Mouse (Mus musculus) left cerebral cortex, adult 18-20 months (tissue): ENCODE measurements around the gene Il1rapl1. TPM values are rescaled to one million over a fixed set of nuclear protein-coding genes. Genes with fewer than 3 reads are reported as not detected.

Source experiments
- DNase-seq, 2 experiments: peaks; one replicate each; pipeline ENCODE4 v3.0.0; 2021 to 2022; ENCODE audit warnings: low spot score in 2 of 2, mixed read lengths in 1 of 2
- long read RNA-seq, 2 experiments: library from polyadenylated mRNA; stranded (forward); transcript quantifications; one replicate each; pipeline ENCODE4 v2.0.0; 2021
- total RNA-seq, 2 experiments: library from RNA; stranded (reverse); gene quantifications; 2 replicates each; pipeline ENCODE4 v1.2.3; 2021

Il1rapl1 gene
- 10 to 100 TPM; 30.9 to 32.6 TPM for total RNA-seq
- long read RNA-seq, experiment 1, partial matches to known transcripts = 0 of 5 reads
- long read RNA-seq, experiment 1, other reads (novel, unspliced or antisense) = 5 of 5 reads
- long read RNA-seq, experiment 2, partial matches to known transcripts = 0 of 1 reads
- long read RNA-seq, experiment 2, other reads (novel, unspliced or antisense) = 1 of 1 reads

DNA sequence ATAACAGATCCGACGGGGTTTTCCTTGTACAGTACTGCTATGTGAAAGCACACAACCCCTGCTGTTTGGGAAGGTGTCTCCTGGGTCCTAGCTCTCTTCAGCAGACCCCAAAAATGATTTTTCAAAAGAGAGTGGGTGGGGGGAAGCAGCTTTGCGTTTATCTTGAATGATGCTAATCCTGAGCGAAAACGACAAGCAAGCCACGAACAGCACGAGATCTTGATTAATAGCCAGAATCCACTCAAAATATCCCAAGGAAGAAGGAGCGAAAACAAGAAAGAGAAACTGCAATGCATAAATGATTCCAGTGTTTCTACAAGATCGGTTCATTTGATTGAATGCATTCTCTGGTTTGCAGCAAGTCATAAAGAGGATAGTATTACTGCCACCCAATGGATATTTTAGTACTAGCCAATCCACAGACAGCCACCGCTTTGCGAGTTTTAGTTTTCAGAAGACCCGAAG is at the start of gene Il1rapl1:
Il1rapl1 (minus strand) TSS at position 37 of the 465 bp plus-strand sequence.
- DNase-seq = peak in 1 of 2 experiments; percentile 27

DNA sequence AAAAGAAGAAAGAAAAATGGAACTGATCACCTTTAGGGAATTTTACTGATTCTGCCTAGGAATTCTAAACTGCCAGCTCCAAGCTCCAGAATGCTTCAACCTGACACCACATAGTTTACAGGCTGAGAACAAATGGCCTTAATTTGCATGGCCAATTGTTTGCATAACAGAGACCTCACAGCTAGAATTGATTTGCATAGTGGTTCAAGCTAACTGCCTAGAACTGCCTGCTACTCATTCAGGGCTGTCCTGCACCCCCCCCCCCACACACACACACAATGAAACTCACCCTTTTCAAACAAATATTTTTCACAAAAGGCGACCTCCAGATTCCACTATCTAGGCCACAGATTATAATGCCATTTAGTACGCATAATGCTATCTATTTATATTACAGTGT is 42.6 kb upstream of the Il1rapl1 start:
- DNase-seq = no peak

DNA sequence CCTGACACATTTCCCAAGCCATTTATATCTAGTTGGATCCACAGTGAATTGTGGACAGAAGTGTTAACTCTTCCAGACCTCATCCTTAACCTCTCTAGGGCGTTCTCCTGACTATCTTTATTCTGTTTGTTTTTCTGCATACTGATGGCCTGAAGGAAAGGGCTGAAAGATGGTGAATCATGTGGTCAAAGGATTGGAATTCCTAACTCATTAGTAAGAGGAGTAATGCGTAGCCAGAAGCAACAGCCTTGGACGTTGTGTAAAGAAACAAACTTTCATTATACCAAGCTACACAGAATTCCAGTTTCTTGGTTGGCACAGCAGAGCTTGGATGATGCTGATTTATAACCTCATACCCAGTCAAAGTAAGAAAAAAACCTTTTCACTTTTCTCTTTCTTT is 10.2 kb upstream of the Il1rapl1 start:
- no peak for DNase-seq

DNA sequence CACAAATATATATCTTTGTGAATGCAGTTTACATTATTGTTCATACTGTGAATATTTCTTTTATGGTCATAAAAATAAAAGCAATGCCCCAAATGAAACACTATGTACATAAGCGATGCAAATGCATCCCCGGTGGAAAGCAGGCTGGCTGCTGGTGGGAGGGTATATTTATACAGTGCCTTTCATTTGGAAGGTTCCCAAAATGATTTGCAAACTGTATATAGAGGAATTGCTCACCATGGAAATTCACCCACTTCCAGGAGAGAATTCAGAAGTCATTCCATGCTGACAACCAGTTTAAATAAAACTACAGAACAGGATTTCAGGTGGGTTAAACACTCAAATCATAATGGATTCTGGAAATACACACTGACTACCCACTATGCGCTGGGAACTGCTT is 4.6 kb upstream of the Il1rapl1 start:
- no peak for DNase-seq

GRCm38 (mm10) chrX:88117858-88118257 is 2.4 kb upstream of the Il1rapl1 start:
- DNase-seq = no peak

DNA sequence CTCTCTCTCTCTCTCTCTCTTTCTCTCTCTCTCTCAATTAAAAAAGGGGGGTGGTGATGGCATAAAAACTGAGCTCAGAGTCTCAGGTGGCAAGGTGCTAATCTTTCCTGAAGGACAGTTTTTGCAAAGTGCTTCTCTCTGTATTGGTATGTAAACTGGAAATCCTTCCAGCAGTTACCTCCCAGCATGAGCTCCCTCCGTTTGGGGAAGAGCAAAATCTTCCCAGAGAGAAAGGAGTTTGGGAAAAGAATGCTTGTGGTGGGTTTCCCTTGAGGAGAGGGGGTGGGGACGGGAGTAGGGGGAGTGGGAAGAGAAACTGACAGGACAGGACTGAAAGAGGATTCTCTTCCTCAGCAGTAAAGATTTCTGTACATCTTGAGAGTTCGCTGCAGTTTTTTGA is 881 bp upstream of the Il1rapl1 start:
- no peak for DNase-seq

- DNase-seq = no peak
Measured at GRCm38 (mm10) chrX:88113561-88113960, 1.9 kb downstream of the Il1rapl1 start.

DNA sequence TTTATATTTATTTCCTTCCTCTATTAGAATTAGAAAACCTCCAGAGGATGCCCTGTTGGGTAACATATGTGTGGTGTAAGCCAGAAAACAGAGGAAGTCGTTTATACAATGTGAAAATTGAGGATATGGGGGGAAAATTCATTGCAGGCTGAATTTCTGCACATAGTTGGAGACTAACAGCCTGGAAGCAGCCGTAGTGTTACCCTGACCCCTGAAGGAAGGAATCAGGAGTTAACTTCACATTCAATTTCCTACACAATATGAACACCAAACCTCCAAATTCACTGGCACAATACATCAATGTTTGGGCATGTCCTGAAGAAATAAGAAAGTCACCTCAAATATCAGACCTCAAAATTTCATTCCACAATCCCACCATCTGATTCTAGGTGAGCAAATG is 3.2 kb downstream of the Il1rapl1 start:
- DNase-seq = no peak

- DNase-seq = no peak
Measured at GRCm38 (mm10) chrX:88109733-88110132, 5.7 kb downstream of the Il1rapl1 start.

DNA sequence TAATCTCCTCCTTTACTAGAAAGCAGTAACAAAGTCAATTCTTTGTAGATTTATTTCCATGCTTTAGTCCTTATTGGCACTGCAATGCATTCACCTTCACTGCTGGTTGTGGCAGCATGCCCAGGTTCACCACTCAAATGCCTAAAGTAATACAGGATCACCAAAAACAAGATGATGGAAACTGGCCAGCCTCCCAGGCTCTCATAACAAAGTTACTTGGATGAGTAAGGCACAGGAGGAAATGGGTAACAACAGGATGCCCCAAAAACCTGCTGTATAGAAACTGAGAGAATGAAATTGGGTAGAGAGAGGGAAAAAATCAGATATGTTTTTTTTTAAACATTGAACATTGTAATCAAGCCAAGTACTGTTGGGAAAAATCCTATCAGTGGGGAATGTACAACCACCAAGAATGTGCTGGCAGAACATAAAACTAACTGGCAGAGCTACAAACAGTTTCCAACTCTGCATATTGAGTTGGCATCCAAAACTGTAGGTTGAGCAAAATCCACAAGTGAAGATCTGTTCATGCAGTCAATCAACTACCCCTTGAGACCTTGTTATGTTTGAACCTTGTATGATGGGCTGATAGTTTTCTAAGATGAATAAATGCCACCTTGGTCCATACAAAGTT is 21.4 kb downstream of the Il1rapl1 start:
- no peak for DNase-seq

DNA sequence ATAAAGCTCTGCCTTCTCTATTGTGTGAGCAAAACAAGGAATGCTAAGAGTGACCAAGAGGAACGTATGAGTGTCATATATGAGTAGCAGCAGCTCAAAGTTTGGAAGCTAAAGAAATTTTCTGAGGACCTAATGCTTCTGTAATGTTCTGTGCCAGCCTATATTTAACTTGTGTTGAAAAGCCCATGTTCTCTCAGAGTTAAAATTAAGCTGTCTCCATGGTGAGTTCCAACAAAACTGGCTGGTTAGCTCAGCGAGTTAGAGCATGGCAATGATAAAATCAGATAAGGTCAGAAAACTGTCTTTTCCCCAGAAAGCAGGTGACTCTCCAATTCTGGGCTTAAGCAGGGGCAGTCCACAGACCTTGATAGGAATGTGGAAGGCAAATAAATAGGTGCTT is 25.6 kb downstream of the Il1rapl1 start:
- no peak for DNase-seq

GRCm38 (mm10) chrX:88072741-88073419 is 42.6 kb downstream of the Il1rapl1 start:
- no peak for DNase-seq

DNA sequence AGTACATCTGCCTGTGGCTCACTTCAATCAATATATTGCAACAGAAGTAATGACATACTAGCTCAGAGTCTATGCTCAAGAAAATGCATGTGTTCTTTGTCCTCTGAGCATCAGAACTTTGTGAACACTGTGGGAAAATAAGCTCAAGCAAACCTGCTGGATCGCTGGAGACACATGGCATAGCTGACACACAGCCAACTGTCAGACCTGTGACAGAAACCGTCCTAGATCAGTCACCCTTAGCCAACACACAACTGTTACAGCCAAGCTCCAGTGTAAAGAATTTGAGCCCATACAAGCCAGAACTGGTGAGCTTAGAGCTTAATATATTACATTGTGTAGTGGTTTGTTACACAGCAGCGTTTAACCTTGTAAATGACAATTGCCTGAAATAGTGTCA is 45.1 kb downstream of the Il1rapl1 start:
- no peak for DNase-seq

DNA sequence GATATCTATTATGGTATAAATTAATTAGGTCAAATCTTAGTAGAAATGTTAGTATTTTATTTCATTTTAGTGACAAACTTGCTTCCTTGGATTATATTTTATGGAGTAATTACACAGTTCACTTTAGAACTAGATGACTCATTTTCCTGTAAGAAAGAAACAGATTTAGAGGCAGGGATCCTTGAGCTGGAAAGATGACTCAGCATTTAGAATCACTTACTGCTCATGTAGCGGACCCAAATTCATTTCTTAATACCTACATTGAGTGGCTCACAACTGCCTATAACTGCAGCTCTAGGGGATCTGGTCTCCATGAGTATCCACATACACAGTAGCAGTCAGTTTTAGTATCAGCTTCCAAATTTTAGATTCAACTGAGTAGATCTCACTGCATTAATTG is 71.9 kb downstream of the Il1rapl1 start:
- no peak for DNase-seq

GRCm38 (mm10) chrX:88038984-88039383 is 76.5 kb downstream of the Il1rapl1 start:
- DNase-seq = peak; percentile 4 to 6

DNA sequence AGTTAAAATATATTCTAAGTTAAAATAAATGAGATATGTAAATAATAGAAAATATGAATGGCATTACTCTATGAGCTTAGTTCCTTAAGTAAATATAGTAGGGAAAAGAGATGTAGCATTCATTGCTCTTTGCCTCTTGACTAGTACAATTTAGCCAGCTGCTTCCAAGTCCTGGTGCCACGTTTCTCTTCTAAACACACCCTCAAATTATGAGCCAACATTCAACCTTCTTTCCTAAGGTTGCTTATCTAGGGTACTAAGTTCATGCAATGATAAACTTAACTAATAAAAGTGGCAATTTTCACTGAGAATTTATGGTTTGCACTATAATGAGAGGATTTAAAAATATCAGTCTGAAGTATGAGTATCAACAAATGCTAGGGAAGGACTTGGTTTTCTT is 218.3 kb downstream of the Il1rapl1 start:
- DNase-seq = no peak

GRCm38 (mm10) chrX:87891916-87892315 is 223.5 kb downstream of the Il1rapl1 start:
- DNase-seq = no peak

- DNase-seq = no peak
Measured at GRCm38 (mm10) chrX:87854107-87854506, 261.3 kb downstream of the Il1rapl1 start.

GRCm38 (mm10) chrX:87813884-87814283 is 301.6 kb downstream of the Il1rapl1 start:
- no peak for DNase-seq

DNA sequence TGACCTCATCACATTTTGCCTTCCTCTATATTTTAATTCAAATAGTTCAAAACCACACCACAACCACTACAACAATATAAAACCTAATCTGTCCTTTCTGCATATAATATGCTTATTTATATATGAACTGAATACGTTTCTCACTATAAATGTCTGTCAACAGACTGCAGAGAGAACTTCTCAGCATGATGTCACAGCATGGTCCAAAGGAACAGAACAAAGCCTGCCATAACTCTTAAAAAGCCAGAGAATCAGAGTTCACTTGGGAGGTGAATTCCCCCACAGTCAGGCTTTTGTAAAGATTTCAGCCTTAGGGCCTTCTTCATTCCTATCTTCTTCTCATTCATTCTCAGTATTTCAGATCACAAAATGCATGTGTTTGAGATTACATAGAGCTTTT is 307.7 kb downstream of the Il1rapl1 start:
- DNase-seq = no peak

GRCm38 (mm10) chrX:87793011-87793410 is 322.4 kb downstream of the Il1rapl1 start:
- no peak for DNase-seq

DNA sequence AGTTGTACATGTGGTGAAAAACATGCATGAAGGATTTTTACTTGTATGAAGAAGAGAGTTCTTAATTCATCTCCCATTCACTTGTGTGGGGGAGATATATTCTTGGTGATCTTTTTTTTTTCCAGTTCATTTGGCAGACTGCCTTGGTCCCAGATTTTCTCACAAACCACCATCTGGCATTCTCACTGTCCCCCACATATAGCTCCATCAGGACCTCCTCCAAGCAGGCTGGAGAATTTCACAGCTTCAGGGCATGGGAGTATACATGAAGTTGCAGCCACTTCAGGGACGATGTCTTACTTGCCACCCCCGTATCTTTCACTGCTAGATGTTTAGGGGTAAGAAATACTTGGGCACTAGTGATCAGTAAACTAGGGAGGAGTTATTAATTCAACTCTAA is 404.9 kb downstream of the Il1rapl1 start:
- peak; percentile 52 to 61 for DNase-seq

DNA sequence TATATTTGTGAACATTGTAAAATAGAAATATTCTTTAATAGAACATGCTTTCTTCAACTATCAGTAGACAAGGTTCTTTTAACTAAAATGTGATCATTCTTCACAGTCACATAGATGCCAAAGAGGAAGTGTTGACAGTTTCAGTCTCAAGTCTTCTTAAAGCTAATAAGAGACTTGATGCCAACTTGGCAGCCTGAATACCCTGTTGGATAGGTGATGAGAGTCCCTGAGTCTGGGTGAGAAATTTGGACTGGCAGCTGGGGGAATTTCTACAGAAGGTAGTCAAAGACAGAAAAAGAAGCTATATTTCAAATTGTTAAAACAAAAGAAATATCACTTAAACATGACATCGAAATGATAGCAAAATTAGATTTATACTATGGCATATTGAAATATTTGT is 451.6 kb downstream of the Il1rapl1 start:
- DNase-seq = no peak
